Mouse (Mus musculus) limb, embryonic 15.5 days (tissue): ENCODE results near the gene Med16. TPM values are rescaled to one million over a fixed set of nuclear protein-coding genes. Genes with fewer than 3 reads are reported as not detected.

Experiments used
- ATAC-seq: fragments of 200-750 bp; cut with Nextera tagmentation; 2 replicates; pipeline ENCODE4 v1.8.0; 2017; ENCODE audit warnings: low read depth, moderate TSS enrichment; ENCODE audit not compliant: insufficient number of reproducible peaks, low FRiP score, low TSS enrichment
- H3K27ac ChIP-seq: fragments of 300-500 bp; sonication (generic); 2 replicates; pipeline ENCODE4 v1.5.1; 2015; ENCODE audit warnings: moderate library complexity, mild to moderate bottlenecking, inconsistent platforms
- H3K27me3 ChIP-seq: fragments of 300-500 bp; sonication (generic); 2 replicates; pipeline ENCODE4 v1.6.1; 2015; ENCODE audit warnings: inconsistent platforms
- H3K36me3 ChIP-seq: fragments of 300-500 bp; sonication (generic); 2 replicates; pipeline ENCODE4 v1.6.1; 2015; ENCODE audit warnings: inconsistent platforms
- H3K4me1 ChIP-seq: fragments of 300-500 bp; sonication (generic); 2 replicates; pipeline ENCODE4 v1.6.1; 2015; ENCODE audit warnings: inconsistent platforms
- H3K4me2 ChIP-seq: fragments of 300-500 bp; sonication (generic); 2 replicates; pipeline ENCODE4 v1.6.1; 2015; ENCODE audit warnings: mild to moderate bottlenecking, inconsistent platforms
- H3K4me3 ChIP-seq: fragments of 300-500 bp; sonication (generic); 2 replicates; pipeline ENCODE4 v1.5.1; 2015; ENCODE audit warnings: mild to moderate bottlenecking, inconsistent platforms
- H3K9ac ChIP-seq: fragments of 300-500 bp; sonication (generic); 2 replicates; pipeline ENCODE4 v1.6.1; 2015; ENCODE audit warnings: inconsistent platforms
- H3K9me3 ChIP-seq: fragments of 300-500 bp; sonication (generic); 2 replicates; pipeline ENCODE4 v1.6.1; 2016; ENCODE audit warnings: inconsistent platforms
- WGBS: fragments of 180-500 bp; shearing (Covaris S2); methylation state at CpG from one replicate; pipeline ENCODE4 v1.1.7; 2015; 5-methylcytosine and 5-hydroxymethylcytosine counted together
- microRNA-seq: library from miRNA; unstranded; fragments of <30 nt; microRNA quantifications from one replicate; pipeline ENCODE4, GENCODE M21; 2016
- polyA plus RNA-seq: library from polyadenylated mRNA; unstranded; fragments of >200 nt; fragmentation: Nextera tagmentation; extraction: Ambion mirVana; gene quantifications from 2 replicates; pipeline ENCODE4 v1.2.1, GENCODE M21; 2015

The Med16 gene
- polyA plus RNA-seq, 1 experiment from 2014 or later: 37.7 TPM

DNA sequence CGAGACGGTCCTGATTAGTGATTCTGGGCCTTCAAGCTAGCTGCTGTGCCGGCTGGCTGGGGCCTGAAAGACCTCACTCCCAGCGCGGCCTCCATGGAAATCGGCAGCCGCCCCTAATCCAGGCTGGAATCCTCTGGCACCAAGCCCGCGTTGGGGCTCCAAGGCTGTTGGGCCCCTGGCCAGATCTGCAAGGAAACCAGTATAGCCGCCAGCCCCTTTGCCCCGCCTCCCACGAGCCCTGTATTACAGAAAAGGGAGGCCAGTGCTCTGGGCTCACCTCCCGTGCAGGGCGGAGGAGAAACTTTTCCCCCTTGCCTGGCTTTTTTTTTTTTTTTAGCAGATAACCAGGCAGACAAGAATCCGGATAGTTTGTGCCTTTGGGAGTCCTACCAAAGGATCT, 55.3 kb downstream of the Med16 start:
- peak overlapping the region; percentile 72 for H3K4me2 ChIP-seq
- H3K9ac ChIP-seq: peak overlapping the region; percentile 61
- H3K4me1 ChIP-seq: peaks cover 44% of the 10 kb centered on the region
- peaks cover 17% of the 10 kb centered on the region for H3K36me3 ChIP-seq
- peak overlapping the region; percentile 100 for H3K27ac ChIP-seq
- peak; percentile 66 for ATAC-seq
- 0% methylated on average over 15 of the region's 15 CpGs for WGBS
- H3K27me3 ChIP-seq: no peaks in the 10 kb centered on the region
- H3K4me3 ChIP-seq: peak overlapping the region; percentile 96
- H3K9me3 ChIP-seq: no peaks in the 10 kb centered on the region

DNA sequence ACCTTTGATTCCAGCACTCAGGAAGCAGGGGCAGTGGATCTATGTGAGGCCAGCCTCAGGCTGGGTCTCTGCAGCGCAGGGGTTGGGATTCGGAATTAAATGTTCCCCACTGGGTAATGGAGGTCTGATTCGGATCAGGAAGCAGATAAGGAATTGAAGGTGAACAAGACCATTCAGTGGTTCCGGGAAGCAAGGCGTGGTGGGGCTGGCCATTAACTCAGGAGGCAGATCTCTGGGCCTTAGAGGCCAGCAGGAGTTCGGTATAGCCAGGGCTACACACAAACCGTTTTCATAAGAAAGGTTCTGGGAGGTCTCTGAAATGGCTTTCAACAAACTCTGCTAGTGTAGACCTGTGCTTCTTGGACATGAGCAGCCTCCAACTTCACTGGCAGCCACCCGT, 55.9 kb downstream of the Med16 start:
- Histone ChIP-seq H3K36me3 (peaks cover 14% of the 10 kb centered on the region), H3K27ac (peak overlapping the region; percentile 100), H3K4me2 (peak overlapping the region; percentile 72), H3K4me3 (peak overlapping the region; percentile 96), H3K27me3 (no peaks in the 10 kb centered on the region), H3K9me3 (no peaks in the 10 kb centered on the region), H3K9ac (0 out of 2 replicates have a peak overlapping the region, but pooled peaks have one; percentile 4), H3K4me1 (peaks cover 39% of the 10 kb centered on the region)
- WGBS: 18% methylated on average over 8 of the region's 8 CpGs
- no peak for ATAC-seq

DNA sequence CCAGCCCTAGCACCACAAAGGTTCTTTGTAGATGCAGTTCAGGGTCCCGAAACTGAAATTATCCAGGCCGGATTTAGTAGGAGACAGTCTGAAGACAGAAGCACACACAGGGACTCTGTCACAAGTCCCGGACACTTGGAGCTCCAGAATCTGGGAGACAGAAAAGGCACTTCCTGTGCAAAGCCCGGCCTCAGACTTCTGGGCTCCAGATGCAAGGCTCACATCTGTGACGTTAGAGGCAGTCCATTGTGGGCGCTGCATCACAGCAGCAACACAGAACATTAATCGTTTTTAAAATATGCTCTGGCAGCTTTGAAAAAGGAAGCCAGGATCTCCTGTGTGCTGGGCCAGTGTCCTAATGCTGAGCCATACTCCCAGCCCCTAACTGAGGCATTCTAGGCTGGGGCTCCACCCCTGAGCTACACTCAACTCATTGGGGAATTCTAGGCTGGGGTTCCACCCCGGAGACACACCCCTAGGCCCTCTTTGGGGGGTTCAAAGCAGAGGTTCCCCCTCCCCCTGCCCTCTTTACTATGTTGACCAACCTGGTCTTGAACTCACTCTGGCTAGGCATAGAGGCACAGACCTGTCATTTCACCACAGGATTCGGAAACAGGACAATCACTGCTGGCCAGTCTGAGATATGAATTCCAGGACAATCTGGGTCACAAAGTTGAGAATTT, 56.5 kb downstream of the Med16 start:
- 25% methylated on average over 9 of the region's 9 CpGs for WGBS
- Histone ChIP-seq H3K27me3 (no peaks in the 10 kb centered on the region), H3K4me2 (peak overlapping the region; percentile 72), H3K36me3 (peaks cover 8% of the 10 kb centered on the region), H3K9me3 (no peaks in the 10 kb centered on the region), H3K27ac (peak overlapping the region; percentile 100), H3K4me1 (peaks cover 33% of the 10 kb centered on the region), H3K9ac (0 out of 2 replicates have a peak overlapping the region, but pooled peaks have one; percentile 4), H3K4me3 (peak overlapping the region; percentile 96; the same call in 1 of the 2 replicates)
- ATAC-seq: no peak

- Histone ChIP-seq H3K27me3 (no peaks in the 10 kb centered on the region), H3K9ac (no peak overlapping the region), H3K9me3 (no peaks in the 10 kb centered on the region), H3K4me3 (no peak overlapping the region), H3K4me1 (peaks cover 27% of the 10 kb centered on the region), H3K36me3 (peaks cover 4% of the 10 kb centered on the region), H3K4me2 (peak overlapping the region; percentile 72; the same call in 1 of the 2 replicates), H3K27ac (peak overlapping the region; percentile 100)
- no peak for ATAC-seq
- 60% methylated on average over 3 of the region's 3 CpGs for WGBS
These were observed 57.1 kb downstream of the Med16 start for GRCm38 (mm10) chr10:79851653-79852052.

- peaks cover 22% of the 10 kb centered on the region for H3K4me1 ChIP-seq
- no peak overlapping the region for H3K4me3 ChIP-seq
- H3K4me2 ChIP-seq: no peak overlapping the region
- 80% methylated on average over 8 of the region's 8 CpGs for WGBS
- ATAC-seq: no peak
- no peaks in the 10 kb centered on the region for H3K27me3 ChIP-seq
- no peak overlapping the region for H3K27ac ChIP-seq
- no peaks in the 10 kb centered on the region for H3K9me3 ChIP-seq
- no peaks in the 10 kb centered on the region for H3K36me3 ChIP-seq
- no peak overlapping the region for H3K9ac ChIP-seq
These were observed 58.6 kb downstream of the Med16 start for GRCm38 (mm10) chr10:79849941-79850628.

DNA sequence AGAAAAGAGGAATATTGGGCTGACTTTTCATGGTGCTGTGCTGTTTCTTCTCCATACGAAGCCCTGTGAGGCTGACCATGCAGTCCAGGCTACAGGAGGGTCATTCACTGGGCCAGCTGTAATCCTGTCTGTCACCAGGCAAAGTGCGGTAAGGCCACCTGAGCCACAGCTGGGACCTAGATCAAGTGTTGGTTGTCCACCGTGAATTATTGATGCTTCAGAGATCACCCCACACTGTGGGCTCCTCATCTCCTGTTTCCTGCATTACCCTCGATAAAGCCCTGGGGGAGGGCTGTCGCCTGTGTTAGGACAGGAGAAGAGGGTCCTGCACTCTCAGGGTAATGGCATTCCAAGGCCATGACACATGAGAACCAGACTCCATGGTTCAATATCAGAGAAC, 62.2 kb downstream of the Med16 start:
- no peak for ATAC-seq
- Histone ChIP-seq H3K27me3 (no peaks in the 10 kb centered on the region), H3K27ac (no peak overlapping the region), H3K9ac (no peak overlapping the region), H3K4me1 (peaks cover 17% of the 10 kb centered on the region), H3K36me3 (no peaks in the 10 kb centered on the region), H3K9me3 (no peaks in the 10 kb centered on the region), H3K4me2 (no peak overlapping the region), H3K4me3 (no peak overlapping the region)
- WGBS: 54% methylated on average over 5 of the region's 5 CpGs

Small RNAs within 50 kb of the gene (microRNA-seq; reads per million reads assigned to microRNA genes)
- not detected for gene Mir6910

Other genes starting within 250 kb of the Med16 start
- gene Madcam1, start 244.4 kb downstream of the Med16 start, polyA plus RNA-seq: 5.4 and 5.8 TPM in 2 replicates
- gene Tpgs1, start 239.6 kb downstream of the Med16 start, polyA plus RNA-seq: 54.6 and 58.9 TPM in 2 replicates
- 100 and 110 TPM in 2 replicates for gene Cdc34, start 226.7 kb downstream of the Med16 start, polyA plus RNA-seq
- gene Gzmm, start 219.9 kb downstream of the Med16 start, polyA plus RNA-seq: 0.86 and 1.3 TPM in 2 replicates
- 910 and 960 TPM in 2 replicates for gene Bsg, start 204.4 kb downstream of the Med16 start, polyA plus RNA-seq
- gene Hcn2, start 192.3 kb downstream of the Med16 start, polyA plus RNA-seq: 0.08 TPM in 1 of 2 replicates, not detected in the other
- 35.8 and 41.5 TPM in 2 replicates for gene Polrmt, start 162.3 kb downstream of the Med16 start, polyA plus RNA-seq
- 0.95 and 2.2 TPM in 2 replicates for gene Fgf22, start 153.8 kb downstream of the Med16 start, polyA plus RNA-seq
- 93.2 and 104 TPM in 2 replicates for gene Rnf126, start 142.0 kb downstream of the Med16 start, polyA plus RNA-seq
- gene Fstl3, start 131.7 kb downstream of the Med16 start, polyA plus RNA-seq: 21.2 and 22.2 TPM in 2 replicates
- 0.10 and 0.12 TPM in 2 replicates for gene Prss57, start 118.0 kb downstream of the Med16 start, polyA plus RNA-seq
- 79.9 and 84.8 TPM in 2 replicates for gene Palm, start 115.4 kb downstream of the Med16 start, polyA plus RNA-seq
- gene Misp, start 87.9 kb downstream of the Med16 start, polyA plus RNA-seq: 0.56 and 1.6 TPM in 2 replicates
- 301 and 303 TPM in 2 replicates for gene Ptbp1, start 54.5 kb downstream of the Med16 start, polyA plus RNA-seq
- 3.7 and 5.1 TPM in 2 replicates for gene Prtn3, start 34.4 kb downstream of the Med16 start, polyA plus RNA-seq
- 53.0 and 60.1 TPM in 2 replicates for gene Plppr3, start 34.3 kb downstream of the Med16 start, polyA plus RNA-seq
- gene Elane, start 22.7 kb downstream of the Med16 start, polyA plus RNA-seq: 0.36 and 0.40 TPM in 2 replicates
- gene Cfd, start 18.1 kb downstream of the Med16 start, polyA plus RNA-seq: 0.27 TPM in 1 of 2 replicates, not detected in the other
- not detected in 2 replicates for gene Gm26602, start 1.9 kb upstream of the Med16 start, polyA plus RNA-seq
- 1.0 and 1.2 TPM in 2 replicates for gene Kiss1r, start 8.0 kb upstream of the Med16 start, polyA plus RNA-seq
- 159 and 161 TPM in 2 replicates for gene R3hdm4, start 12.3 kb upstream of the Med16 start, polyA plus RNA-seq
- gene Arid3a, start 18.1 kb upstream of the Med16 start, polyA plus RNA-seq: 5.7 and 7.4 TPM in 2 replicates
- 81.7 and 83.6 TPM in 2 replicates for gene Wdr18, start 51.2 kb upstream of the Med16 start, polyA plus RNA-seq
- 0.40 and 0.64 TPM in 2 replicates for gene Grin3b, start 61.8 kb upstream of the Med16 start, polyA plus RNA-seq
- gene Tmem259, start 75.4 kb upstream of the Med16 start, polyA plus RNA-seq: 19.3 and 20.1 TPM in 2 replicates
- gene Cnn2, start 79.7 kb upstream of the Med16 start, polyA plus RNA-seq: 264 and 270 TPM in 2 replicates
- gene Abca7, start 87.6 kb upstream of the Med16 start, polyA plus RNA-seq: 3.3 and 3.4 TPM in 2 replicates
- gene Arhgap45, start 107.7 kb upstream of the Med16 start, polyA plus RNA-seq: 5.3 and 6.4 TPM in 2 replicates
- gene Polr2e, start 130.9 kb upstream of the Med16 start, polyA plus RNA-seq: 213 and 217 TPM in 2 replicates
- gene Gpx4, start 138.2 kb upstream of the Med16 start, polyA plus RNA-seq: 432 and 471 TPM in 2 replicates
- 19.7 and 19.8 TPM in 2 replicates for gene Sbno2, start 196.6 kb upstream of the Med16 start, polyA plus RNA-seq
- gene Stk11, start 206.9 kb upstream of the Med16 start, polyA plus RNA-seq: 15.2 and 16.6 TPM in 2 replicates
- gene Atp5d, start 229.7 kb upstream of the Med16 start, polyA plus RNA-seq: 494 and 537 TPM in 2 replicates
- gene Cbarp, start 231.9 kb upstream of the Med16 start, polyA plus RNA-seq: 5.9 and 6.8 TPM in 2 replicates
- 13.4 and 14.0 TPM in 2 replicates for gene Midn, start 239.3 kb upstream of the Med16 start, polyA plus RNA-seq